Mouse (Mus musculus) embryonic fibroblast, embryonic 13.5 days (primary cell): ENCODE data around the gene Lilrb4a.

Source experiments
- CTCF ChIP-seq: IDR thresholded peaks from 2 replicates; pipeline ENCODE4 v1.5.1; 2011; ENCODE audit warnings: mild to moderate bottlenecking, control low read depth, low read length, moderate library complexity, borderline replicate concordance; ENCODE audit not compliant: insufficient read depth
- POLR2A ChIP-seq: IDR thresholded peaks from 2 replicates; pipeline ENCODE4 v1.6.1; 2011; ENCODE audit warnings: low read depth, mild to moderate bottlenecking, control low read depth, low read length, moderate library complexity

GRCm38 (mm10) chr10:51456369-51456768 is 34.4 kb upstream of the Lilrb4a start:
- TF ChIP-seq POLR2A (no peak), CTCF (no peak)
